Mouse (Mus musculus) layer of hippocampus, postnatal 14 days (tissue): Measurements from ENCODE around the gene 4933427D14Rik. TPM values are rescaled to one million over a fixed set of nuclear protein-coding genes. Genes with fewer than 3 reads are reported as not detected.

ENCODE experiments used
- DNase-seq, 2 experiments: peaks; one replicate each; pipeline ENCODE4 v3.0.0; 2021 to 2022; ENCODE audit warnings: low spot score in 2 of 2, mixed read lengths in 1 of 2
- long read RNA-seq, 2 experiments: library from polyadenylated mRNA; stranded (forward); transcript quantifications; one replicate each; pipeline ENCODE4 v2.0.0; 2021
- total RNA-seq, 2 experiments: library from RNA; stranded (reverse); gene quantifications; 2 replicates each; pipeline ENCODE4 v1.2.3; 2021

The 4933427D14Rik gene
- 10 to 100 TPM; 22.9 to 23.3 TPM for total RNA-seq
- long read RNA-seq, experiment 1, partial matches to known transcripts: 1 of 5 reads
- long read RNA-seq, experiment 1, other reads (novel, unspliced or antisense): 4 of 5 reads
- long read RNA-seq, experiment 2, partial matches to known transcripts: 1 of 4 reads
- long read RNA-seq, experiment 2, other reads (novel, unspliced or antisense): 3 of 4 reads

- peak; percentile 84 to 89 for DNase-seq
Observed at GRCm38 (mm10) chr11:72207204-72207833, at the start of gene 4933427D14Rik, which contains the start of gene Txndc17. TSS of gene 4933427D14Rik (minus strand) at chr11:72207459. TSS of gene Txndc17 (plus strand) at chr11:72207547.

- DNase-seq: no peak
Observed at GRCm38 (mm10) chr11:72256441-72256840, 49.2 kb upstream of the 4933427D14Rik start.

- DNase-seq: no peak
Observed at GRCm38 (mm10) chr11:72255629-72256028, 48.4 kb upstream of the 4933427D14Rik start.

GRCm38 (mm10) chr11:72245196-72245753 lies 38.0 kb upstream of the 4933427D14Rik start:
- no peak for DNase-seq

GRCm38 (mm10) chr11:72240062-72240860 lies 33.0 kb upstream of the 4933427D14Rik start:
- no peak for DNase-seq

- peak; percentile 50 to 62 for DNase-seq
Observed at GRCm38 (mm10) chr11:72234013-72234412, 26.8 kb upstream of the 4933427D14Rik start.

GRCm38 (mm10) chr11:72232991-72233390 lies 25.7 kb upstream of the 4933427D14Rik start:
- DNase-seq: no peak

- DNase-seq: no peak
Observed at GRCm38 (mm10) chr11:72232068-72232467, 24.8 kb upstream of the 4933427D14Rik start.

GRCm38 (mm10) chr11:72228513-72228912 lies 21.3 kb upstream of the 4933427D14Rik start:
- DNase-seq: no peak

GRCm38 (mm10) chr11:72226901-72227300 lies 19.6 kb upstream of the 4933427D14Rik start:
- no peak for DNase-seq

- no peak for DNase-seq
Observed at GRCm38 (mm10) chr11:72226020-72226791, 18.9 kb upstream of the 4933427D14Rik start.

- peak; percentile 79 to 87 for DNase-seq
Observed at GRCm38 (mm10) chr11:72224865-72225264, 17.6 kb upstream of the 4933427D14Rik start.

GRCm38 (mm10) chr11:72223414-72223813 lies 16.2 kb upstream of the 4933427D14Rik start:
- no peak for DNase-seq

GRCm38 (mm10) chr11:72221278-72221677 lies 14.0 kb upstream of the 4933427D14Rik start:
- peak in 1 of 2 experiments; percentile 69 for DNase-seq

- DNase-seq: no peak
Observed at GRCm38 (mm10) chr11:72217116-72217515, 9.9 kb upstream of the 4933427D14Rik start.

- DNase-seq: peak in 1 of 2 experiments; percentile 63
Observed at GRCm38 (mm10) chr11:72215410-72215797, 8.1 kb upstream of the 4933427D14Rik start, which contains the start of gene Med31. TSS of gene Med31 (minus strand) at chr11:72215592.

- peak; percentile 90 to 97 for DNase-seq
Observed at GRCm38 (mm10) chr11:72214591-72215409, 7.5 kb upstream of the 4933427D14Rik start.

- no peak for DNase-seq
Observed at GRCm38 (mm10) chr11:72207834-72208377, 647 bp upstream of the 4933427D14Rik start.
